Mouse (Mus musculus): ENCODE measurements around the gene Mkks. TPM values are rescaled to one million over a fixed set of nuclear protein-coding genes. Genes with fewer than 3 reads are reported as not detected.

The Mkks gene
- 11.4 and 13.3 TPM in 2 replicates for polyA plus RNA-seq (2015; fragmentation: Nextera tagmentation; extraction: Ambion mirVana)

GRCm38 (mm10) chr2:136891068-136891950 lies at the start of gene Mkks, which contains the start of the genes Slx4ip and AL731706.1:
Gene Mkks (minus strand): TSS chr2:136891389.
Gene Slx4ip (plus strand): TSS chr2:136891218.
Gene AL731706.1 (minus strand): TSS chr2:136891389.
- WGBS: under 1% methylated on average over 49 of the region's 49 CpGs
- no peaks in the 10 kb centered on the region for H3K36me3 ChIP-seq
- H3K4me1 ChIP-seq: peaks cover 19% of the 10 kb centered on the region

GRCm38 (mm10) chr2:136938249-136938648 lies 47.1 kb upstream of the Mkks start:
- Histone ChIP-seq H3K36me3 (no peaks in the 10 kb centered on the region), H3K9me3 (no peaks in the 10 kb centered on the region), H3K27ac (replicated peaks) (no peak overlapping the region), H3K27me3 (no peaks in the 10 kb centered on the region), H3K9ac (replicated peaks) (no peak overlapping the region), H3K4me3 (no peak overlapping the region), H3K4me1 (no peaks in the 10 kb centered on the region), H3K4me2 (replicated peaks) (no peak overlapping the region)
- 78% methylated on average over 1 of the region's 1 CpGs for WGBS
- ATAC-seq (replicated peaks): no peak

More at GRCm38 (mm10) chr2:136891068-136891950, at the start of gene Mkks, which contains the start of the genes Slx4ip and AL731706.1:
- H3K4me2 ChIP-seq (replicated peaks): peak within 1 kb of the TSS; percentile 51
- H3K27ac ChIP-seq (replicated peaks): peak within 1 kb of the TSS; percentile 98
- no peaks in the 10 kb centered on the region for H3K9me3 ChIP-seq
- no peaks in the 10 kb centered on the region for H3K27me3 ChIP-seq
- ATAC-seq (replicated peaks): peak; percentile 98
- H3K4me3 ChIP-seq: peak within 1 kb of the TSS; percentile 88
- peak within 1 kb of the TSS; percentile 84 for H3K9ac ChIP-seq (replicated peaks)

GRCm38 (mm10) chr2:136936391-136937288 lies 45.5 kb upstream of the Mkks start:
- Histone ChIP-seq H3K4me3 (no peak overlapping the region), H3K27me3 (no peaks in the 10 kb centered on the region), H3K9ac (replicated peaks) (no peak overlapping the region), H3K27ac (replicated peaks) (no peak overlapping the region), H3K4me2 (replicated peaks) (no peak overlapping the region), H3K36me3 (no peaks in the 10 kb centered on the region), H3K4me1 (no peaks in the 10 kb centered on the region), H3K9me3 (no peaks in the 10 kb centered on the region)
- ATAC-seq (replicated peaks): no peak
- WGBS: 93% methylated on average over 4 of the region's 4 CpGs

- Histone ChIP-seq H3K4me2 (replicated peaks) (no peak overlapping the region), H3K4me1 (no peaks in the 10 kb centered on the region), H3K4me3 (no peak overlapping the region), H3K27ac (replicated peaks) (no peak overlapping the region), H3K27me3 (no peaks in the 10 kb centered on the region), H3K36me3 (no peaks in the 10 kb centered on the region), H3K9me3 (no peaks in the 10 kb centered on the region), H3K9ac (replicated peaks) (no peak overlapping the region)
- 70% methylated on average over 4 of the region's 4 CpGs for WGBS
- ATAC-seq (replicated peaks): no peak
Measured at GRCm38 (mm10) chr2:136921003-136921408, 29.8 kb upstream of the Mkks start.

GRCm38 (mm10) chr2:136920257-136920993 lies 29.2 kb upstream of the Mkks start:
- Histone ChIP-seq H3K27me3 (no peaks in the 10 kb centered on the region), H3K9ac (replicated peaks) (no peak overlapping the region), H3K4me1 (no peaks in the 10 kb centered on the region), H3K27ac (replicated peaks) (no peak overlapping the region), H3K4me2 (replicated peaks) (no peak overlapping the region), H3K4me3 (no peak overlapping the region), H3K9me3 (no peaks in the 10 kb centered on the region), H3K36me3 (no peaks in the 10 kb centered on the region)
- ATAC-seq (replicated peaks): no peak
- 89% methylated on average over 3 of the region's 3 CpGs for WGBS

GRCm38 (mm10) chr2:136919433-136919832 lies 28.2 kb upstream of the Mkks start:
- no peak overlapping the region for H3K27ac ChIP-seq (replicated peaks)
- no peak overlapping the region for H3K4me2 ChIP-seq (replicated peaks)
- no peaks in the 10 kb centered on the region for H3K36me3 ChIP-seq
- H3K4me1 ChIP-seq: no peaks in the 10 kb centered on the region
- ATAC-seq (replicated peaks): no peak
- H3K9ac ChIP-seq (replicated peaks): no peak overlapping the region
- 96% methylated on average over 1 of the region's 1 CpGs for WGBS
- H3K9me3 ChIP-seq: no peaks in the 10 kb centered on the region
- no peaks in the 10 kb centered on the region for H3K27me3 ChIP-seq
- H3K4me3 ChIP-seq: no peak overlapping the region

- H3K9me3 ChIP-seq: no peaks in the 10 kb centered on the region
- H3K36me3 ChIP-seq: no peaks in the 10 kb centered on the region
- H3K27ac ChIP-seq (replicated peaks): no peak overlapping the region
- no peak overlapping the region for H3K4me3 ChIP-seq
- peak; percentile 66 for ATAC-seq (replicated peaks)
- no peaks in the 10 kb centered on the region for H3K27me3 ChIP-seq
- no peak overlapping the region for H3K4me2 ChIP-seq (replicated peaks)
- H3K9ac ChIP-seq (replicated peaks): no peak overlapping the region
- peaks cover 20% of the 10 kb centered on the region for H3K4me1 ChIP-seq
- 50% methylated on average over 3 of the region's 3 CpGs for WGBS
Measured at GRCm38 (mm10) chr2:136914334-136914902, 23.2 kb upstream of the Mkks start.

GRCm38 (mm10) chr2:136913021-136913420 lies 21.8 kb upstream of the Mkks start:
- H3K4me1 ChIP-seq: peaks cover 20% of the 10 kb centered on the region
- no peak overlapping the region for H3K27ac ChIP-seq (replicated peaks)
- H3K9me3 ChIP-seq: no peaks in the 10 kb centered on the region
- H3K9ac ChIP-seq (replicated peaks): no peak overlapping the region
- H3K4me3 ChIP-seq: no peak overlapping the region
- H3K4me2 ChIP-seq (replicated peaks): no peak overlapping the region
- H3K27me3 ChIP-seq: no peaks in the 10 kb centered on the region
- WGBS: 30% methylated on average over 3 of the region's 3 CpGs
- ATAC-seq (replicated peaks): no peak
- no peaks in the 10 kb centered on the region for H3K36me3 ChIP-seq

GRCm38 (mm10) chr2:136911958-136912411 lies 20.8 kb upstream of the Mkks start:
- no peaks in the 10 kb centered on the region for H3K36me3 ChIP-seq
- no peak overlapping the region for H3K4me2 ChIP-seq (replicated peaks)
- no peak overlapping the region for H3K27ac ChIP-seq (replicated peaks)
- H3K4me3 ChIP-seq: no peak overlapping the region
- no peaks in the 10 kb centered on the region for H3K9me3 ChIP-seq
- H3K9ac ChIP-seq (replicated peaks): no peak overlapping the region
- WGBS: 5% methylated on average over 4 of the region's 4 CpGs
- peaks cover 20% of the 10 kb centered on the region for H3K4me1 ChIP-seq
- H3K27me3 ChIP-seq: no peaks in the 10 kb centered on the region
- peak; percentile 51 for ATAC-seq (replicated peaks)

- ATAC-seq (replicated peaks): no peak
- Histone ChIP-seq H3K9ac (replicated peaks) (no peak overlapping the region), H3K27ac (replicated peaks) (no peak overlapping the region), H3K4me2 (replicated peaks) (no peak overlapping the region), H3K36me3 (peaks cover 9% of the 10 kb centered on the region), H3K27me3 (no peaks in the 10 kb centered on the region), H3K9me3 (no peaks in the 10 kb centered on the region), H3K4me3 (no peak overlapping the region), H3K4me1 (peaks cover 20% of the 10 kb centered on the region)
- WGBS: 73% methylated on average over 2 of the region's 2 CpGs
Measured at GRCm38 (mm10) chr2:136909298-136909697, 18.1 kb upstream of the Mkks start.

GRCm38 (mm10) chr2:136908596-136908995 lies 17.4 kb upstream of the Mkks start:
- Histone ChIP-seq H3K4me2 (replicated peaks) (no peak overlapping the region), H3K36me3 (peaks cover 9% of the 10 kb centered on the region), H3K4me3 (no peak overlapping the region), H3K27ac (replicated peaks) (no peak overlapping the region), H3K9me3 (no peaks in the 10 kb centered on the region), H3K27me3 (no peaks in the 10 kb centered on the region), H3K4me1 (peaks cover 20% of the 10 kb centered on the region), H3K9ac (replicated peaks) (no peak overlapping the region)
- ATAC-seq (replicated peaks): no peak
- 62% methylated on average over 3 of the region's 3 CpGs for WGBS

Data from forebrain, embryonic 15.5 days (tissue).